Mouse (Mus musculus) kidney, adult 2 months (tissue): ENCODE data around the gene Acot7.

Experiments
- CTCF ChIP-seq: fragments of 200-500 bp; conservative IDR thresholded peaks from 2 replicates; pipeline ENCODE4 v1.5.1; 2011; ENCODE audit warnings: low read depth, mild to moderate bottlenecking, control low read depth, low read length, moderate library complexity, mixed read lengths; ENCODE audit not compliant: insufficient read depth, insufficient read length
- POLR2A ChIP-seq: fragments of 200-500 bp; IDR thresholded peaks from one replicate; pipeline ENCODE4 v1.6.1; 2011; ENCODE audit warnings: low read depth, low read length, control low read depth

- TF ChIP-seq CTCF (no peak), POLR2A (no peak)
These were observed 129.6 kb downstream of the Acot7 start for GRCm38 (mm10) chr4:152307542-152307941.
